Mouse (Mus musculus): ENCODE data around the gene Trank1.

Gene Trank1

DNA sequence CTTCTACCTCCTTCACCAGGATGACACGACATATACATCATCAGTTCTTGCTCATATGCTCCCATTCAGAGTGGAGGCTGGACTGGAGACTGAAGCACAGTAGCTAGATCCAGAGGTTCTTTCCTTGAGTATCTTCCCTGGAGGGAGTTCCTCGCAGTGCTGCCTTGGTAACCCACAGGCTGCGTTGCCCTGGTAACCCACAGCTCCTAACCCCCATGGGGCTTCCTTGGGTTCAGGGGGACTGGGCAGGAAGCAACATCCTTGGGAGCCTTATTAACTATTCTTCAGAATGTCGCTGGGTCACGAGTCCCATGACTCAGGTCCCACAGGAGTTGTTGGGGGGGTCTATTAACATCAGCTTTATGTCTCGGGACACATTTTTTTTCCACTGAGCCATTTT is 113.6 kb downstream of the Trank1 start:
- DNase-seq (ENCODE audit: low spot score in 2 of 2) = no peak

DNA sequence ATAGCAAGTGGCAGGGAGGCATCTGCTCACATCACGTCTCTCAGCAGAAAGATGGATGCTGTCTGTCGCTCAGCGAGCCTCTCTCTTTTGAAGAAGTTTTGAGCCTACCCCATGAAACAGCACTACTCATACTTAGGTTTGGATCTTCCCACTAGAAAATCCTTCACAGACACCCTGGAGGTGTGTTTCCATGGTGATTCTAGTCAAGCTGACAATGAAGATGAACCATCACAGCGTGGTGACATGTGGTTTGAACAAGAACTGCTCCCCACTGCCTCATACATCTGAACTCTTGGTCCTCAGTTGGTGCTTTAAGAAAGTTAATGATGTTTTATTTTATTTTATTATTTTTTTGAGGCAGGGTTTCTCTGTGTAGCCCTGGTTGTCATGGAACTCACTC is 114.4 kb downstream of the Trank1 start:
- DNase-seq (ENCODE audit: low spot score in 2 of 2) = no peak

DNA sequence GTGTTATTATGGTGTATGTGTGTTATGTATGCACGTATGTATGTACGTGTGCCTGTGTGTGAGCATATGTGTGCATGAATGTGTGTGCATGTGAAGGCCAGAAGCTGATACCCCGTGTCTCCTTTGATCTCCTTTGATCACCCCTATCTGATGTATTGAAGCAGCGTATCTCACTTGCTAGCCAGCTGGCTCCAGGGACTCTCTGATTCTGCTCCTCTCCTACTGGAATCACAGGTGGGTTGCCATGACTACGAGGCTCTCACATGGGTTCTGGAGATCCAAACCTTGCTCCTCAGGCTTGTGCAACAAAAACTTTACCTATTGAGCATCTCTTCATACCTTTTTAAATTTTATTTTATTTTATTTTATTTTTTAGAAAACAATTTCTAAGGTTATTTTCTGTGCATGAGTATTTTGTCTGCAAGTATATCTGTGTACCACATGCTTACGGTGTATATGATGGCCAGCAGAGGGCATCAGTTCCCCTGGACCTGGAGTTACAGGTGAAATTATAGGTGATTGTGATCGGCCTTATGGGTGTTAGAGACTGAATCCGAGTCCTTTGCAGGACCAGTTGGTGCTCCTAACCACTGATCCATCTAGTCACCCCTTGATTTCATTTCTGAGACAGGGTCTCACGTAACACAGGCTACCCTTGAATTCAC is 116.5 kb downstream of the Trank1 start:
- DNase-seq (ENCODE audit: low spot score in 2 of 2) = no peak

DNA sequence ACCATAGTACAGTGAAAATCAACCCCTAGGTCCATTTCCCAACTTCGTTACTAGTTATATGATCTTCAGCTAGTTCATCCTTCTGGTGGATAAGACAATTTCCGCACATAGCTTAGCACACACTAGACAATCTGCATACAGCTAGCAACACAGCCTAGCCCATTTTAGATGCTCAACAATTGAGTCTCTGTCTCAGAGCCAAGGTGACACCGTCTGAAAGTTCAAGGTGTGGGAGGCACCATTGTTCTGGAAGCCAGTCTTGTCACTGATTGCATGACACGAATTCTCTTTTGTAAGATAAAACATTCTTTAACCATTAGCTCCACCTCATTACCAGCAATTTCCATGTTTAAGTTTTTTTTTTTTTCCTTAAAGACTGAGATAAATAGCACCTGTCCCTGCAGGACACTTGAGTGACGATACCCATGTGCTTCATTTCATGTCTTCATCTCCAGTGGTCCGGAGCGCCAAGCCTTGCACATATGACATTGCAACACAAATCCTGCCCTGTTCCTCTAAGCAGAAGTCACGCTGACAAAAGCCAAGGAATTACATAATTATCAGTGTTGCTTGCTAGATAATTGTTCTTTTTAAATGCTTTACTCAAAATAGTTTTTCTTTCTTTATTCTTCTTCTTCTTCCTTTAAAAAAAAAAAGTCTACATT is 117.3 kb downstream of the Trank1 start:
- DNase-seq (ENCODE audit: low spot score in 2 of 2) = no peak

DNA sequence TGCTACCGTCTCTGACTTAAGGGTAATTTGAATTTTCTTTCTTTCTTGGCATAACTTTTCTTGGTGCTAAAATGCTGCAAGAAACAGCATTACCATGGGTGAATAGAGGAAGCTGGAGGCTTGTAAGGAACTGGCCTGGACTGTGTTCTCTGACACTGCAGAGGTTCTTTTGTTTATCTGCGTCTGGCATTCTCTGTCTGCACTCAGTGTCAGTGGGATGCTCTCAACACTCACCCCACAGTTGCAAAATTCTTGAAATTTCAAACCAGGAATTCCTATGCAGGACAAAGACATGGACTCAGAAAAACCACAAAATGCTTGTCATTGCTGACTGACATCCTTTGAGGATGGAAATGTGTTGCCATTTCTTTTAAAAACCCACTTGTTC is 117.8 kb downstream of the Trank1 start:
- DNase-seq (ENCODE audit: low spot score in 2 of 2) = no peak

DNA sequence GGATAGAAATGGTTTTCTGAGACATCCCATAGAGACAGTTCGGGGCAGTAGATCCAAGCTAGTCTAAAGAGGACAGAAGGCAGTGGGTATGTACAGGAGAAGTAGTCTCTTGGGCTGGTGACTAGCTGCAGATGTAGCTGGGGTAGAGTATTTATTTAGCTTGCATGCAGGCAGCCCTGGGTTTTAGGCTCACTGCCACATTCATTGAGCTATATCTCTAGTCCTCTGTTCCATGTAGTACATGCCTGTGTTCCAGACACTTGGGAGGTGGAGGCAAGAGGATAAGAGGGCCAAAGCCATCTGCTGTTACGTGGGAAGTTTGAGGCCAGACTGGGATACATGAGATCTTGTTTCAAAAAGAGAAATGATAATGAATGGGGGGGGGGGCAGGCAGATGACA is 123.9 kb downstream of the Trank1 start:
- no peak for DNase-seq (ENCODE audit: low spot score in 2 of 2)

DNA sequence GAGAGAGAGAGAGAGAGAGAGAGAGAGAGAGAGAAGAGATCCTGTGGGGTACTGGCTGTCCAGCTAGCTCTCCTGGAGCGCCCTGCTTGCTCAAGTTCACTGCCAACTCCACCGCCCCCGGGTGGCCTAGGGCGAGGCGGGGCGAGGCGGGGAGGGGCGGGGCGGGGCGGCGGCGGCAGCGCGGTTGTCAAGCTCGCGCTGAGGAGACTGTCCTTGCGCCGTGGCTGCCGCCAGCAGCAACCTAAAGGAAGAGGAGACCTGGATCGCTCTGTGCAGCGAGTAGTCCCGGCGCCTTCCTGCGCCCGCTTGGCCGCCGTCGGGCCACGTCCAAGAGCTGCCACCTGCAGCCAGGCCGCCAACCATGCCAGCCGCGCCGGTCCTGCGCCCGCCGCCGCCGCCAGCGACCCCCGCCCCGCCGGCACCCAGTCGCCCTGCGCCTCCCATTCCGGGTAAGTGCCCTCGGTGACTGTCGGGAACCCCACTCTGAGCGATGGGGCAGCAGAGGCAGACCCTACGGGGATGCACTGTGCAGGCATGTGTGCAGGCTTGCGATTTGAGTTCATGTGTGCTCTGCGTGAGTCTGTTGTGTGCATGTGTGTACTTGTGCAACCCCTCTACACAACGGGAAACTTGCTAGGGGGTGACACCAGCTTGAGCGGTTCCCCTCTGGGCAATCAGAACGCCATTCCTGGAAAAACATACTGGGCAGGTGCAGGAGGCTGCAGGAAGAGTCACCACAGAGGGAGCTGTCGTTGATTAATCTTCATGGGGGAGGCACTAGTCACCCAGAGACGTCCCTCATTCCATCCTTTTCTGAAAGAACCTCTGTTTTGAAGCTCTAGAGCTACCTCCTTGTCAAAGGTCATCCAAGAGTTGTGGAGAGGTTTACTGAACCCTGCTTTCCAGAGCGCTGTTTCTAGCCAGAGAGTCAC is 127.6 kb downstream of the Trank1 start, which contains the start of gene Dclk3:
Gene Dclk3, plus strand, starts transcription at position 178 of the 932 bp plus-strand sequence.
- DNase-seq (ENCODE audit: low spot score in 2 of 2) = no peak

DNA sequence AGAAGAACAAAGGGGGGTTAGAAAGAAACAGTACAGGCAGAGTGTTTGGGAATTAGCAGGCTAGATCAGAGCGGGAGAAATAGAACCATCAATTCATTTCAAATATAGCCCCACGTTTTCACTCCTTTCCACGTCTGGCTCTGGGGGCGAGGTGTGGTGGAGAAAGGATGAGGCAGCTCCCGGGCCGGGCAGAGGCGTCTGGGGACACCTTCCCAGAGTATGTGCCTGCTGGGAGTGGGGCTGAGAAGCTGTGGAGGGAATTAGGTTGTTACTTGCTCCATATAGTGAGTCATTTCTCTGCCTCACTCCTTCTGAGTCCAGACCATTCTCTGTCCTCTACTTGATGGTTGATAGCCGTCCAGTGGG is 128.3 kb downstream of the Trank1 start:
- DNase-seq (ENCODE audit: low spot score in 2 of 2) = no peak

DNA sequence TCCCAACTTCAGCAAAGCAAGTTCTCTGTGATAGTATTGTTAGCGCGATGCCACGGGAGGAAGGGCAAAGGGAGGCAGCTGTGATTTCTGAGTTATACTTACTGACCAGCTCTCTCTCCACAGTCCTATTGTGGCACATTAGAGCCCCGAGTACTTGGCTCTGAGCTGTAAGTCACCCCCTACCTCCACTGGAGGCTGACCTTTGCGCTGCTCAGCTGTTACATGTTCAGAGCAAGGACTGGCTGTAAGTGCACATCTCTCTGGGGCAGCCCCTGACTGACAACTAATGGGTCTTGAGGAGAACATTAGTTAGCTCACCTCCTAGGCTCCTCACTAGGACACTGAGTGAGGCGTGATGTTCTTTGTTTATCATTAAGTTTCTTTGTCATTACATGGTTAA is 128.9 kb downstream of the Trank1 start:
- DNase-seq (ENCODE audit: low spot score in 2 of 2) = no peak

DNA sequence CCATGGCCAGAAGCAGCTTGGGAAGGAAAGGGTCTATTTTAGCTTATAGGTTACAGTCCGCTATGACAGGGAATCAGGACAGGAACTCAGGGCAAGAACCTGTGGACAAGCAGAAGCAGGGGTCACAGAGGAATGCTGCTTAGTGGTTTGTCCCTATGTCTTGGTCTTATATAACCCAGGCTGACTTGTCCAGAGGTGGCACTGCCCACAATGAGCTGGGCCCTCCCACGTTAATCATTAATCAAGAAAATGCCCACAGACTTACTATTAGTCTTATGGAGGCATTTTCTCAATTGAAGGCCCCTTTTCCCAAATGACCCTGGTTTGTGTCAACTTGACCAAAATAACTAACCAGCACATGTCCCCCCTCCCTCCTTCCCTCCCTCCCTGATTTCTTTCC is 129.6 kb downstream of the Trank1 start:
- DNase-seq (ENCODE audit: low spot score in 2 of 2) = no peak
